Mouse (Mus musculus) CH12.LX (cell line): ENCODE results near the gene Arl8b. TPM values are rescaled to one million over a fixed set of nuclear protein-coding genes. Genes with fewer than 3 reads are reported as not detected.

Experiments used
- DNase-seq: peaks from one replicate; pipeline ENCODE4 v3.0.0-alpha.2; 2013; ENCODE audit errors: extremely low read depth
- H3K27ac ChIP-seq: 2 replicates; pipeline ENCODE4 v1.5.1; 2012; ENCODE audit warnings: low read depth, mild to moderate bottlenecking, control low read depth, moderate library complexity; ENCODE audit not compliant: insufficient read depth
- H3K27me3 ChIP-seq: replicated peaks from 2 replicates; pipeline ENCODE3; 2012; ENCODE audit warnings: inconsistent platforms
- H3K36me3 ChIP-seq, 2 experiments: replicated peaks in 1 of 2; 2 replicates each; pipeline versions ENCODE3 to v1.6.1; 2012; ENCODE audit warnings: inconsistent platforms in 1 of 2, low read length in 1 of 2, mild to moderate bottlenecking in 1 of 2, mixed read lengths in 1 of 2, moderate library complexity in 1 of 2; ENCODE audit not compliant: control insufficient read depth in 1 of 2, insufficient read depth in 1 of 2
- H3K4me1 ChIP-seq, 2 experiments: 2 replicates each; pipeline ENCODE4 v1.6.1; 2012; ENCODE audit warnings: inconsistent platforms in 1 of 2, moderate library complexity in 1 of 2; ENCODE audit not compliant: insufficient read depth in 2 of 2, control insufficient read depth in 1 of 2
- H3K4me2 ChIP-seq: 2 replicates; pipeline ENCODE4 v1.6.1; 2012; ENCODE audit warnings: low read depth, mild to moderate bottlenecking, control low read depth; ENCODE audit not compliant: poor library complexity, insufficient read depth, severe bottlenecking
- H3K4me3 ChIP-seq, 3 experiments: fragments of 150-350 bp in 1 of 3; sonication (generic) in 1 of 3; replicated peaks in 1 of 3; 2 replicates each; pipeline versions ENCODE3 to v1.5.1; 2011 to 2012; ENCODE audit warnings: low read depth in 2 of 3, low read length in 2 of 3, mild to moderate bottlenecking in 2 of 3, moderate library complexity in 2 of 3, control low read depth in 1 of 3, improper control_type of control experiment in 1 of 3, inconsistent platforms in 1 of 3, mixed read lengths in 1 of 3; ENCODE audit not compliant: poor library complexity in 1 of 3
- H3K79me2 ChIP-seq: replicated peaks from 2 replicates; pipeline ENCODE4 v1.6.1; 2012; ENCODE audit warnings: mild to moderate bottlenecking, moderate library complexity; ENCODE audit not compliant: control insufficient read depth, poor library complexity, insufficient read depth, severe bottlenecking; ENCODE audit errors: extremely low read depth
- H3K9ac ChIP-seq: 2 replicates; pipeline ENCODE4 v1.6.1; 2012; ENCODE audit warnings: low read depth, mild to moderate bottlenecking, control low read depth, moderate library complexity; ENCODE audit not compliant: insufficient read depth
- H3K9me3 ChIP-seq: replicated peaks from 2 replicates; pipeline ENCODE3; 2012; ENCODE audit warnings: low read length, inconsistent platforms, mixed read lengths
- BHLHE40 ChIP-seq: IDR thresholded peaks from 2 replicates; pipeline ENCODE4 v1.6.1; 2011; ENCODE audit warnings: mild to moderate bottlenecking, low read depth, low read length, improper control_type of control experiment
- CHD1 ChIP-seq: IDR thresholded peaks from 2 replicates; pipeline ENCODE4 v1.6.1; 2012; ENCODE audit warnings: low read depth, low read length, improper control_type of control experiment, inconsistent platforms
- CHD2 ChIP-seq: IDR thresholded peaks from 2 replicates; pipeline ENCODE4 v1.6.1; 2011; ENCODE audit warnings: low read length, improper control_type of control experiment
- CTCF ChIP-seq, 2 experiments: IDR thresholded peaks in 1 of 2; conservative IDR thresholded peaks in 1 of 2; 2 replicates each; pipeline ENCODE4 v1.5.1; 2011 to 2012; ENCODE audit warnings: low read depth in 2 of 2, low read length in 2 of 2, improper control_type of control experiment in 1 of 2, inconsistent platforms in 1 of 2, mild to moderate bottlenecking in 1 of 2, moderate library complexity in 1 of 2
- E2F4 ChIP-seq: IDR thresholded peaks from 2 replicates; pipeline ENCODE4 v1.6.1; 2011; ENCODE audit warnings: low read depth, low read length, improper control_type of control experiment; ENCODE audit not compliant: insufficient replicate concordance
- ELF1 ChIP-seq: IDR thresholded peaks from 2 replicates; pipeline ENCODE4 v1.6.1; 2014; ENCODE audit warnings: low read depth, mild to moderate bottlenecking, inconsistent platforms, low read length, improper control_type of control experiment
- EP300 ChIP-seq: IDR thresholded peaks from 2 replicates; pipeline ENCODE4 v1.6.1; 2011; ENCODE audit warnings: low read length, improper control_type of control experiment
- ETS1 ChIP-seq: conservative IDR thresholded peaks from 2 replicates; pipeline ENCODE4 v1.6.1; 2012; ENCODE audit warnings: low read depth, mild to moderate bottlenecking, inconsistent platforms, low read length, improper control_type of control experiment, moderate library complexity
- GABPA ChIP-seq: IDR thresholded peaks from 2 replicates; pipeline ENCODE4 v1.6.1; 2012; ENCODE audit warnings: low read depth, low read length, improper control_type of control experiment, inconsistent platforms; ENCODE audit not compliant: insufficient replicate concordance
- HCFC1 ChIP-seq: IDR thresholded peaks from 2 replicates; pipeline ENCODE4 v1.6.1; 2012; ENCODE audit warnings: low read depth, mild to moderate bottlenecking, inconsistent platforms, low read length, improper control_type of control experiment
- IRF4 ChIP-seq: IDR thresholded peaks from 2 replicates; pipeline ENCODE4 v1.6.1; 2014; ENCODE audit warnings: low read depth, mild to moderate bottlenecking, inconsistent platforms, low read length, improper control_type of control experiment
- JUN ChIP-seq: IDR thresholded peaks from 2 replicates; pipeline ENCODE4 v1.6.1; 2011; ENCODE audit warnings: low read depth, mild to moderate bottlenecking, low read length, improper control_type of control experiment, moderate library complexity; ENCODE audit not compliant: insufficient read depth
- JUND ChIP-seq: conservative IDR thresholded peaks from 2 replicates; pipeline ENCODE4 v1.6.1; 2011; ENCODE audit warnings: low read depth, low read length, improper control_type of control experiment
- KAT2A ChIP-seq: IDR thresholded peaks from 2 replicates; pipeline ENCODE4 v1.6.1; 2012; ENCODE audit warnings: low read length, improper control_type of control experiment, inconsistent platforms; ENCODE audit not compliant: insufficient replicate concordance
- MAFK ChIP-seq: IDR thresholded peaks from 2 replicates; pipeline ENCODE4 v1.6.1; 2011; ENCODE audit warnings: low read length, improper control_type of control experiment; ENCODE audit not compliant: insufficient replicate concordance
- MAX ChIP-seq: IDR thresholded peaks from 2 replicates; pipeline ENCODE4 v1.6.1; 2011; ENCODE audit warnings: low read length, improper control_type of control experiment
- MAZ ChIP-seq: IDR thresholded peaks from 2 replicates; pipeline ENCODE4 v1.6.1; 2012; ENCODE audit warnings: low read depth, mild to moderate bottlenecking, inconsistent platforms, low read length, improper control_type of control experiment, moderate library complexity
- MEF2A ChIP-seq: IDR thresholded peaks from 2 replicates; pipeline ENCODE4 v1.6.1; 2014; ENCODE audit warnings: low read depth, mild to moderate bottlenecking, inconsistent platforms, low read length, improper control_type of control experiment, borderline replicate concordance
- MXI1 ChIP-seq: IDR thresholded peaks from 2 replicates; pipeline ENCODE4 v1.6.1; 2011; ENCODE audit warnings: mild to moderate bottlenecking, low read depth, low read length, improper control_type of control experiment
- MYC ChIP-seq: IDR thresholded peaks from 2 replicates; pipeline ENCODE4 v1.6.1; 2011; ENCODE audit warnings: low read depth, mild to moderate bottlenecking, improper control_type of control experiment, low read length
- NELFE ChIP-seq: IDR thresholded peaks from 2 replicates; pipeline ENCODE4 v1.6.1; 2011; ENCODE audit warnings: low read depth, low read length, improper control_type of control experiment
- NRF1 ChIP-seq: IDR thresholded peaks from 2 replicates; pipeline ENCODE4 v1.6.1; 2014; ENCODE audit warnings: low read depth, mild to moderate bottlenecking, inconsistent platforms, low read length, improper control_type of control experiment, moderate library complexity
- PAX5 ChIP-seq: IDR thresholded peaks from 2 replicates; pipeline ENCODE4 v1.6.1; 2012; ENCODE audit warnings: low read length, inconsistent platforms, mixed read lengths
- POLR2A ChIP-seq: IDR thresholded peaks from 2 replicates; pipeline ENCODE4 v1.6.1; 2011; ENCODE audit warnings: low read depth, mild to moderate bottlenecking, improper control_type of control experiment, low read length
- POLR2AphosphoS2 ChIP-seq: IDR thresholded peaks from 2 replicates; pipeline ENCODE4 v1.6.1; 2011; ENCODE audit warnings: low read depth, low read length, improper control_type of control experiment
- RAD21 ChIP-seq: IDR thresholded peaks from 2 replicates; pipeline ENCODE4 v1.6.1; 2011; ENCODE audit warnings: low read depth, mild to moderate bottlenecking, low read length, improper control_type of control experiment, moderate library complexity
- RCOR1 ChIP-seq: conservative IDR thresholded peaks from 2 replicates; pipeline ENCODE4 v1.6.1; 2012; ENCODE audit warnings: low read depth, mild to moderate bottlenecking, inconsistent platforms, low read length, improper control_type of control experiment
- SIN3A ChIP-seq: IDR thresholded peaks from 2 replicates; pipeline ENCODE4 v1.6.1; 2012; ENCODE audit warnings: low read length, improper control_type of control experiment, inconsistent platforms
- SMC3 ChIP-seq: IDR thresholded peaks from 2 replicates; pipeline ENCODE4 v1.6.1; 2011; ENCODE audit warnings: low read depth, low read length, improper control_type of control experiment
- TBP ChIP-seq: conservative IDR thresholded peaks from 2 replicates; pipeline ENCODE4 v1.6.1; 2011; ENCODE audit warnings: low read depth, low read length, improper control_type of control experiment
- TCF12 ChIP-seq: IDR thresholded peaks from 2 replicates; pipeline ENCODE4 v1.6.1; 2014; ENCODE audit warnings: low read depth, mild to moderate bottlenecking, inconsistent platforms, low read length, improper control_type of control experiment
- UBTF ChIP-seq: IDR thresholded peaks from 2 replicates; pipeline ENCODE4 v1.6.1; 2012; ENCODE audit warnings: low read depth, mild to moderate bottlenecking, inconsistent platforms, low read length, improper control_type of control experiment, moderate library complexity
- USF1 ChIP-seq: IDR thresholded peaks from 2 replicates; pipeline ENCODE4 v1.6.1; 2014; ENCODE audit warnings: low read depth, mild to moderate bottlenecking, inconsistent platforms, low read length, improper control_type of control experiment
- USF2 ChIP-seq: conservative IDR thresholded peaks from 2 replicates; pipeline ENCODE4 v1.6.1; 2011; ENCODE audit warnings: low read depth, low read length, improper control_type of control experiment
- ZC3H11A ChIP-seq: IDR thresholded peaks from 2 replicates; pipeline ENCODE4 v1.6.1; 2012; ENCODE audit warnings: low read depth, mild to moderate bottlenecking, inconsistent platforms, low read length, improper control_type of control experiment
- ZKSCAN1 ChIP-seq: IDR thresholded peaks from 2 replicates; pipeline ENCODE4 v1.6.1; 2012; ENCODE audit warnings: low read depth, inconsistent platforms, low read length, improper control_type of control experiment, borderline replicate concordance
- ZMIZ1 ChIP-seq: IDR thresholded peaks from 2 replicates; pipeline ENCODE4 v1.6.1; 2012; ENCODE audit warnings: low read depth, mild to moderate bottlenecking, inconsistent platforms, low read length, improper control_type of control experiment
- ZNF384 ChIP-seq: IDR thresholded peaks from 2 replicates; pipeline ENCODE4 v1.6.1; 2012; ENCODE audit warnings: low read depth, low read length, improper control_type of control experiment, inconsistent platforms
- dilution Hi-C: fragments of 300-500 bp; cut with MboI; formaldehyde crosslinking; loops from 2 replicates; pipeline ENCODE4 v1.14.3; 2020; ENCODE audit warnings: low sequenced_read_pairs; ENCODE audit not compliant: extremely low pct_unique_long_range_greater_than_20kb, extremely low pct_ligation_motif_present
- in situ Hi-C: fragments of 300-500 bp; cut with MboI; formaldehyde crosslinking; loops from 3 replicates; pipeline ENCODE4 v1.14.3; 2019; ENCODE audit warnings: low sequenced_read_pairs, low pct_ligation_motif_present, low pct_unique_long_range_greater_than_20kb, mixed read lengths
- polyA plus RNA-seq: library from polyadenylated mRNA; unstranded; fragments of >175 nt; gene quantifications from 2 replicates; pipeline ENCODE4 v1.2.1, GENCODE M21; 2012; ENCODE audit warnings: low read depth; ENCODE audit not compliant: insufficient read length
- total RNA-seq, 2 experiments: library from RNA; depleted of rRNA; stranded (reverse); fragments of 300-350 nt in 1 of 2; fragments of >200 nt in 1 of 2; gene quantifications; 2 replicates each; pipeline ENCODE4 v1.2.3; 2012 to 2014

Arl8b gene
- total RNA-seq (2012; rRNA removed) (47.8 and 63.3 TPM in 2 replicates), total RNA-seq (2014; rRNA removed) (170 and 197 TPM in 2 replicates), polyA plus RNA-seq (125 and 141 TPM in 2 replicates)

DNA sequence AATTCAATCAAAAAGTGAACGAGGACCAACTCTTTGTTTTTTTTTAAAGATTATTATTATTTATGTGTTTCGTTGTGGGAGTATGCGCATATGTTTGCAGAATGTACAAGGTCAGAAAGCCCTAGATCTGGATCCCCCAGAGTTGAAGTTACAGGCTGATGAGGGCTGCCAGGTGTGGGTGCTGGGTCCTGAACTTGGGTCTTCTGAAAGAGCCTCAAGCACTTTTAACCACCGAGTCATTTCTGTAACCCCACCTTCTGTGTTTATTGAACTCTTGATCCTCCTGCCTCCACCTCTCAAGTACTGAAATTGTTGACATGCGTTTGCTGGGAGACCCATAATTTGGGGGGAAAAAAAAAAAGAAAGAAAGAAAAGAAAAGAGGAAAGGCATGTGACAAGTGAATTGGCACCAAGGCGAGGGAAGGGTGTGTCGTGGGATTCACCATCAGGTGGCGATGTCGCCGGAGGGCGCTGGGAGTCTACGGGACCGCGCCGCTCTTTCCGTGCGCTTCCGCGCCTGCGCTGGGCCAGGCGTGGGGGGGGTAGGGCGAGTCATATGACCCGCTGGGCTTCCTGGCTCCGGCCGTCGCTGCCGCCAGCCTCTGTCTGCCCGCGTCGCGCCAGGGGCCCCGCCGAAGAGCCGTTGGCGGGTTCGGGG is at the start of gene Arl8b:
TSS of gene Arl8b (plus strand) at position 574 of the 658 bp plus-strand sequence.
- DNase-seq: peak; percentile 92
- Histone ChIP-seq H3K27ac (peak within 1 kb of the TSS; percentile 33), H3K4me3 (peak within 1 kb of the TSS; percentile 95 to 96 (median 95)), H3K9ac (peak within 1 kb of the TSS; percentile 88), H3K9me3 (no peaks in the 10 kb centered on the region), H3K4me1 (peaks cover 15 to 64% of the 10 kb centered on the region in 2 experiments), H3K4me2 (peak within 1 kb of the TSS; percentile 98), H3K36me3 (peaks cover 4 to 17% of the 10 kb centered on the region in 2 experiments), H3K27me3 (no peaks in the 10 kb centered on the region), H3K79me2 (peaks cover 45% of the 10 kb centered on the region)
- TF ChIP-seq ELF1 (peak; percentile 94), ZC3H11A (no peak), EP300 (no peak), JUND (0 out of 2 replicates have a peak, but pooled peaks have one; percentile 15), SMC3 (peak; percentile 38), NRF1 (peak; percentile 92), SIN3A (peak; percentile 98), CHD1 (no peak), POLR2A (peak; percentile 89; the same call in 1 of the 2 replicates), MXI1 (peak; percentile 93), PAX5 (no peak), MEF2A (peak; percentile 87), BHLHE40 (peak; percentile 58; the same call in 1 of the 2 replicates), RCOR1 (no peak), TCF12 (peak; percentile 96), ZKSCAN1 (no peak; the same call in 1 of the 2 replicates), TBP (peak; percentile 79), ZNF384 (peak; percentile 52), IRF4 (peak; percentile 77; the same call in 1 of the 2 replicates), E2F4 (no peak), ZMIZ1 (peak; percentile 85), NELFE (peak; percentile 85), MAX (peak; percentile 90), JUN (peak; percentile 16; the same call in 1 of the 2 replicates), RAD21 (no peak; the same call in none of the 2 replicates), UBTF (peak; percentile 53; the same call in 1 of the 2 replicates), HCFC1 (peak; percentile 90), MAZ (peak; percentile 90; the same call in 1 of the 2 replicates), USF2 (peak; percentile 83), ETS1 (peak; percentile 32; the same call in 1 of the 2 replicates), GABPA (peak; percentile 97), USF1 (peak; percentile 93), CTCF (conservative IDR thresholded peaks at IDR 0.05 in 1 of 2, IDR thresholded peaks at IDR 0.05 in 1 of 2; ENCODE audit: low read depth in 2 of 2, low read length in 2 of 2) (peak; percentile 28 to 89; a peak in 3 of 4 replicates), MAFK (0 out of 2 replicates have a peak, but pooled peaks have one; percentile 38), POLR2AphosphoS2 (peak; percentile 53; the same call in 1 of the 2 replicates), KAT2A (peak; percentile 82; the same call in 1 of the 2 replicates), CHD2 (peak; percentile 75), MYC (peak; percentile 83; the same call in 1 of the 2 replicates)
- dilution Hi-C loops (no loop called here), in situ Hi-C loops (loop anchor here (5.0 kb wide), 1 partner anchor 35 kb away; no protein-coding TSS in a partner anchor)
